Mouse (Mus musculus) retina, embryonic 14.5 days (tissue): ENCODE results near the gene Mis18a.

Source experiments
- DNase-seq: peaks from one replicate; pipeline ENCODE4 v3.0.0-alpha.2; 2015; ENCODE audit warnings: low spot score

Mis18a gene

DNA sequence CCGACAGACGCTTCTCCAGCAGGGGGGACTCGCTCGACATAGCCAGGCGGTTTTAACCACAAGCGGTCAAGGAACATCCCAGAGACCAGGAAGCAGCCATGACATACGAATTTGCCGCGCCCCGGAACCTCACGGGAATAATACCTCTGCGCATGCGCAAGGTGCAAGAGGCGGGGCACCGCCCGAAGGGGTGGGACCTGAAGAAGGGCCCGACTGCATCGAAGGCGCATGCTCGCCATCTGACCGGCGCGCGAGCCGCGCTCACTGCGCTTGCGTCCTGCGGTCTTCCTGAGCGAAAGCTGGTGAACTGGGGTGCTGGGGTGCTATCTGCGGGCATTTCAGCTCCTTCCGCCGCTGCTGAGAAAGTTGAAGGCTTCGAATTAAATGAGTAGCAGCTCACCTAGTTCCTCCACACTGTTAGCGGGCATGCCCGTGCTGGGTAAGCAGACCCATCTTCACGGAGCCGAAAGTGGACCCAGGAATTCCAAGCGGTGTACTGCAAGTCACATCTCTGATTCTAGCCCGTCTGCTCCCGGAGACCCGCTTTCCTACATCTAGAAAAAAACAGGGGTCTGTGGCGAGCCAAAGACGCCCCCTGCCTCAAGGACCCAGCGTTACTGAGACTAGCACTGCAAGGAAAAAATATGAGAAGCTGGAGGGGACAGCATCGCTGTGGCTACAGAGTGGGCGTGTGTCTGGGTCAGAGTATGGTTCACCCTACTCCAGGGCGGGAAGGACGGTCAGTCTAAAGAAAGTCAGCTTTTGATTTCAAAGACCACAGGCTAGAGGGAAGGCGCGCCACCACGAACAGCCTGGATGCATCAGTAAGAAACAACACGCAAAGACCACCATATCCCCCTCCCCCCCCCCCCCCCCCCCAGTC, at the start of gene Mis18a:
Gene Mis18a (minus strand): TSS at position 172 of the 883 bp plus-strand sequence.
- peak; percentile 98 for DNase-seq

DNA sequence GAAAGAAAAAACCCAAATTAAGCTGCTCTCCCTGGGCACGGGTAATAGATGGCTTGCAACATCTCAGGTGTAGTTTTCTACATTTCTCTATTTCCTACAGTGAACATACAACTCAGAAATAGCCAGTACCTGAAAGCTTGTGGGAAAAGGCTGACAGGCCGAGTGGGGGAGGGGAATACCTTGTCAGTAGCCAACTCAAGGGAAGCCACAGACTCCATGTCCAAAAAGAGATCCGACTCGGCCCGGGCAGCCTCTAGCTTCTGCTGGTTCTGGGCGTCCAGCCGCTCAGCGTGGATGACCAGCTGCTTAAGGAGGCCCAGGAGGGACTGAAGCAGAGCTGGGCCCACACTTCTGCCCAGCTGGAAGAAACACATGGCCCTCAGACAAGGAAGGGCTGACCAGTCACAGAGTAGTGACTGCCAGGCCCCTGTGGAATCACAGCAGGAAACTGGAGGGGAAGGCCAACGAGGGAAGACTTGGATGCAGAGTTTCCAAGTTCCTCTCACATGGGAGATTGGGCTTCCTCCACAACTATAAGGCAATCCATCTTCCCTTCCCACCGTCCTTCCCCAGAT, 48.8 kb upstream of the Mis18a start:
- no peak for DNase-seq

DNA sequence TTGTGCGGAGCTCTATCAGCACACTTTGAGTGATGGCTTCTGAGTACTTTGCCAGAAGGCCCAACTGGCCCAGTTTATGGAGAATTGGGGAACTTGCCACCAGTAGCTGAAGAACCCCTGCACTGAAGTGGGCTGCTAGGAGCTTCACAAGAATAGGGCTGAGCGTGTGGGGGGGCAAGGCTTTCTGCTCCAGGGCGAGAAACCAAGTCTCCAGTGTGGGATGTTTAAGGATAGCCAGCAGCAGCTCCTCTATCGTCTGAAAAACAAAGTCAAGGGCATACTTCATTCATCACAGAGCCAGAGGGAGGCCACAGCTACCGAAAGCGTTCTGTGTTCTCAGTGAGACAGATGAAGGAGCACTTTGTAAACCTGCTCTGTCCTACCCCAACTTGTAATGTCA, 47.4 kb upstream of the Mis18a start:
- no peak for DNase-seq

DNA sequence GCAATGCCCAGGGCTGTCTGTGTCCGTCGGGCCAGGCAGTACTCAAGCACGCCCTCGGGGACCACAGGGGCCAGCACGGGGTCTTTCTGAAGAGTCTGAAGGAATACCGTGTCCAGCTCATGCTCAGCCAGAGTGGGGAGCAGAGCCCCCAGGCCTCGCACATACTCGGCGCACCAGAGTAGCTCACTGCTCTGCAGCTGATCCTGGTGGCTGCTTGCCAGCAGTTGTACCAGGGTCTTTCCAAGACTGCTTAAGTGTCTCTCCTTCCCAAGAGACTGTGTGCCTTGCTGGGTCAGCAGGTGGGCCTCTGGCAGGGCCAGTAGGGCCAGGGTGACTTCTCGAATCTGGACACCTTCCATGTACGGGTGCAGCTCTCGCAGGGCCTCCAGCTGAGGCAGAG, 47.0 kb upstream of the Mis18a start:
- no peak for DNase-seq

DNA sequence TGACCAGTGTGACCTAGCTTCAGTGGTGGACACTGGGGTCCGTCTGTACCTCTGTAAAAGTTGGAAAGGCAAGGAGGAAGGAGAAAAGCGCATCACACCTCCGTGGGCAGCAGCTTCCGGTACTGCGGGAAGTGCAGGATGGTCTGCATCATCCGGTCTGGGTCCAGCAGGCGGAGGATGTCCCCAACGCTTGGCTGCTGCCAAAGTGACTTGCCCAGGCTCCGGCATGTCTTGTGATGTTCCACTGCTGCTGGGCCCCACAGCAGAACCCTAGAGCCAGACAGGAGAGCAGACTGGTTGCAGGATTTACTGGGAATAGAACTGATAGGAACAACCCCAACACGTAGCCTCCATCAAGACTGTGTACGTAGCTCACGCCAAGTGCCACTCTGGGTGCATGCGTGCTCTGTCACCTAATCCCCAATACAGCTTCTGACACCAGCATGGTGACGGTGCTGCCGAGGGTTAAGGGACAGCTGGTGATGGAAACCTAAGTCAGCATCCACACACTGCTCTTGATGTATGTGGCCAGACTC, 39.8 kb upstream of the Mis18a start:
- DNase-seq, result no peak

DNA sequence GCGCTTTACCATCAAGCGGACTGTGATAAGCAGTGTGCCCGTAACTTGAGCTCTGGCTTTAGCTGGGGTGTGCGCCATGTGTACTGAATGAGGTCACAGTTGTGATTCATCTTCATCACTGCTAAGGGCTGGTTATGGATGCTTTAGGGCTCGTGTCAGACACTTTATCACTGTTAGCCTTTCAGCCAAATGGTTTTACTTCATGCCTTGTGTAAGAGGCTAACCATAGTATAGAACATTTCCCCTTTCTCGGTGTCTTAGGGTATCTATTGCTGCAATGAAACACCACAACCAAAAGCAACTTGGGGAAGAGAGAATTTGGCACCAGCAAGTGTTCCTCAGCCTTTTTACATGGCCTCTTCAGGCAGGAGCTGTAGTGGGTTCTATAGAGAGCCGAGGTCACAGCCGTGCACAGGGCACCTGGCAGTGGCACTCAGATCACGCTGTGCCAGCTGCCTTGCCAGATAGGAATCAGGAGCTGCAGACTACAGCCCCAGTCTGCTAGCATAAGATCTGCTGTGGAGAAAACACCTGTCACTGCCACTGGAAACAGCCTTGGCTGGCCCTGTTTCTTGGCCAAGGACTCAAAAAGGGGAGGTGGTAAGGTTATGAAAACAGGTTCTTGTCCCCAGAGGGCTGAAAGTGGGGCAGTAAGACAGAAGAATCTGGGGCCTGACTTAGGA, 38.1 kb upstream of the Mis18a start:
- no peak for DNase-seq

DNA sequence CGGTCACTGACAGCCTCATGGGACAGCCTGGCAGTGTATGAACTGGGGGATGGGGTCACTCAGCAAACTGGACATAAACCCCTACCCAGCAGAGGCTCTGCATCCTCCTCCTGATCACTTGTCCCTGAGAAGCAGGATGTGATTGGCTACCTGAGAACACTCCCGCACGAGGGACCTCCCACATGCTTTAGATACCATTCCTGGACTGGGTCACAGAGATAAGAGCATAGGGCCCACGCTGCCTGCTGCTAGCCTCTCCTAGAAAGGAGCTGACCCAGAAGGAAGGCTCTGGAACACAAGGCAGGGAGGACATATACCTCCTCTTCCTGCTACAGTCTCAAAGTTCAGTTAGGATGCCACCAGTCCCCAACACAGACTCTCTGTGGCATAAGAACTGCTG, 33.3 kb upstream of the Mis18a start:
- no peak for DNase-seq

DNA sequence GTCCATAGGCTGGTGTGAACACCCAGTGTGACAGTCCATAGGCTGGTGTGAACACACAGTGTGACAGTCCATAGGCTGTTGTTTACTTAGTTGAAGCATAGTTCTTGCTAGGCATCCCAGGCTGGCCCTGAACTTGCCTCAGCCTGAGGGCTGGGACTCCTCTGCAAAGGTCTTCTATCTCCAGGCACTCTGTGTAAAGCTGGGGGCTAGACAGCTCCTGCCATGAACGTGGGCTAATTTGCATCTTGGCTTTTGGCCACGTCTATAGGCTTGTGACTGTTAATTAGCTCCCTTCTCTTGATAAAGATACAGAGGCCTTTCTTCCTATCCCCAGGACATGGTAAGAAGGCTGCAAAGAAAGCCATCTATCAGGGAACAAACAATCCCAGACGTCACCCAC, 32.1 kb upstream of the Mis18a start:
- DNase-seq, result no peak

DNA sequence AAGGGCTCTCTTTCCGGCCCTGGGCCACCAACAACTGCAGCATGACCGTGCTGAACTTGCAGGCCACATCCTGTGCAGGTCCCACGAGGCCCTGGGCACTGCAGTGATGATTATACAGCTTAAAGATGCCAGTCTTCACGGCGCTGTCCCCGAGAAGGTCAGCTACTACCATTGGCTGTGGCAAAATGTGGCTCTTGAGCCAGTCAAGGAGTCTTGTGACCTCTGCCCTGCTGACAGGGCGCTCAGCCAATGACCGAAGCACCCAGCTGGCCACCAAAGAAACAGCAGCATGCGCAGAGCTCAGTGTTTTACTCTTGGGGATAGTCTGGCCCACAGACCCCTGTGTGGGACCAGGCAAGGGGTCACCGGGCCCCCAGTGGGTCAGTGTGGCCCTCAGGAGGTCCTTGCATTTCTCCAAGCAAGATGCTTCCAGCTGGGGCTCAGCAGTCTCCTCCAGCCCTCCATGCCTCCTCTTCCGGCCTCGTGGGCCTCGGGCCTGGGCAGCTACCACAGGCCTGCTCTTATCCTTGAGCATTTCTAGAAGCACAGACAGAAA, 26.3 kb upstream of the Mis18a start:
- DNase-seq, result no peak

DNA sequence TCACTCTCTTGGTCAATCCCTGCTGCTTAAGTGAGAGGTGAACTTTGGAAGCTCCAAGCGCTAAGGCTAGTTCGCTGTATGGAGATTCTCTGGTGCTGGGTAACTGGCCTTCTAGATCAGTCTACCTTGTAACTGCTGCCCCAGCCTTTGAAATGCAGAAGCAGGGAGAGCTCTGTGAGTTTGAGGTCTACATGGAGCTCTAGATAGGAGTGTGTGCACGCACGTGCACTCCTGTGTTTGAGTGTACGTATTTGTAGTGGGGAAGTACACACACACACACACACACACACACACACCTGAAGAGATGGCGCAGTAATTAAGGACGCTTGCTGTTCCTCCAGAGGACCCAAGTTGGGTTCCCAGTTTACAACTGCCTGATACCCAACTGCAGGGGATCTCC, 21.0 kb upstream of the Mis18a start:
- DNase-seq, result no peak

DNA sequence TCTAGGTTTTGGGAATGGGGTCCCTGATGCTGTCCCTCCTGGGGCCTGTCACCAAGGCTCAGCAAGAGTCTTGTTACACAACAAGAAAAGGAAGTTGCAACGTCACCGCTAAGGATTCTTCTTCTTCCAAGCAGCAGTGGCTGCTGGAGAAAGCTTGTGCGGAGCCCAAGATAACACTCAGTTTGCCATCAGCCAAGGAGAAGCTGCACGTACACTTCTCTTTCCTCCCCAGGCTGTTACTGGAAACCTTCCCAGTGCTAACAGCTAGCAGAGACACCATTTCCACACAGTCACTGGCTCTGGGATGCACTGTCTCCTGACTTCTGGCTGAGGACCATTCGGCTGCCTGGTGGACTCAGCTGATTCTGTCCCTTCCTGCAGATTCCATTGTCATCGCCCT, 19.9 kb upstream of the Mis18a start:
- no peak for DNase-seq

DNA sequence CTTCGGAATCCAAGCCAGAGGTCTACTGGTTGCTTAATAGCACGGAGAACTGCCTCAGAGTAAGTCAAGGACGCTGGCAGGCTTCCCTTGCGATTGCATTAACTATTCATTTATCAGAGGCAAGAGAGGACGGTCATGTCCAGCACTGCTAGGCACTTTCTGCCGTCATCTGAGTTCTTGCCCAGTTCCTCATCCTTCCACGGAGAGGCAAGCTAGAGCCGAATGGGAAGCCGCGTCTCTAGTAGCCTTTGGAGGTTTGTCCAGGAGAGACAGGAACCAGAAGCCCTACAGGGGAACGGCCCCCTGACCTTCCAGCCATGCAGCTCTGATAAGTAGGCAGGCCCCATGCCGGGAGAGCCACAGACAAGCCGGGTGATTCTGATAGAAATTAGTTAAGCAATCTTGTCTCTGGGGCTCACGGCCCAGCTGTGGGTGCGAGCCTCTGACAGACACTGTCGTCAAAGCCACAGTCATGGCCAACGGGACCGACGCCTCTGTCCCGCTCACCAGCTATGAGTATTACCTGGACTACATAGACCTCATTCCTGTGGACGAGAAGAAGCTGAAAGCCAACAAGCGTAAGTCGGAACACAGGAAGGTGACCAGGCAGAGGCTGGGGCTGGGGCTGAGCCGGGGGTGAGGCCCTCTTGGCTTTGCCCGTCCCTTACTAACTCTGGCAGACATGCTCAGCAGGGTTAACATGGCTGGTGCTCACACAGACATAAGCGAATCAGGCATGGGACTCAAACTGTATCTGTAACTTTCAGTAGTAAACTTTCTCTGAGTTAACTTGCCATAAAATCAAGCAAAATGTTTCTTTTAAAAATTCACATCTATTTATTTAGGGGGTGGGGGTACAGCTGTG, 11.1 kb upstream of the Mis18a start, which contains the start of gene Mrap:
Gene Mrap (plus strand): TSS at position 116 of the 865 bp plus-strand sequence.
- no peak for DNase-seq

DNA sequence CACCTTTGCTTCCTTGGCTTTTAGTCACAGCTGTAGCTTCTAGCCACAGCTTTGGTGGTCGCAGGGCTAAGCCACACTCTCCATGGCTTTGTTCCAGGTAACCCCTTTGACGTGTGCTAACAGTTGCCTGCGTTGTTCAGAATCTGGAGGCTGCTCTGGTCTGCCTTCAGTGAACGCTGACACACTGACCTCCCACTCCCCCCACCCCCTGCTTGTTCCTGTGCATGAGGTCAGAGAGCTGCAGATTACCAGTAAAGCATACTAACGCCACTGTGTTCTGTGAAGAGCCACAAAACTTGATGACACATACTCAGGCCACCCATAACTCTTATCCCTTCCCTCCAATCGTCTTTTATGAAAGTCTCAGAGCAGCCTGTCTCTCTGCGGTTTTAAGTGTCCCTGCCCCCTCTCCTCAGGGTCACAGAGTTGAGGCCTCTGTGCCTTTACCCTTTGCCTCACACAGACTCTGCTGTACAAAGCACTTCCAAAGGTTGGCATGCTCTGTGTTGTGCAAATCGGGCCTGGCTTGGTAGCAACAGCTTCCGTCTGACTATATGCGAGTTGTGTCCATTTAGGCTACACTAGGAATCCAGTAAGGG, 9.6 kb upstream of the Mis18a start:
- no peak for DNase-seq

DNA sequence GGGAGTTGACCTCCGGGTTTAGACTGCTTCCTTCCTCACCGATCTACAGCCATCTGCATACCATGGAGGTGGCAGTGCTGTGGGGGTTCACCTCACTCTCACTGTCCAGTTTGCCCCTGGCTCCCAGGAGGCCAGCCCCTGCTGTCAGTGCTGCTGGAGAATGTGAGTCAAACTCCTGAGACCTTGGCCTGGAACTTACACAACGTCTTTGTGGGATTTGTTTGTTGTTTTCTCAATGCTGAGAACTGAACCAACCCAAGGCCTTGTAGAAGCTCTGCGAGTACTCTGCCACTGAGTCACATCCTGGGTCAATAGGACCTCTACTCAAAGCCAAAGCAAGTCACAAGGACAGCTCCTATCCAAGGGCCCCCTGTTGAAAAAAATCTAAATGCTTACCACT, 8.4 kb upstream of the Mis18a start:
- no peak for DNase-seq

DNA sequence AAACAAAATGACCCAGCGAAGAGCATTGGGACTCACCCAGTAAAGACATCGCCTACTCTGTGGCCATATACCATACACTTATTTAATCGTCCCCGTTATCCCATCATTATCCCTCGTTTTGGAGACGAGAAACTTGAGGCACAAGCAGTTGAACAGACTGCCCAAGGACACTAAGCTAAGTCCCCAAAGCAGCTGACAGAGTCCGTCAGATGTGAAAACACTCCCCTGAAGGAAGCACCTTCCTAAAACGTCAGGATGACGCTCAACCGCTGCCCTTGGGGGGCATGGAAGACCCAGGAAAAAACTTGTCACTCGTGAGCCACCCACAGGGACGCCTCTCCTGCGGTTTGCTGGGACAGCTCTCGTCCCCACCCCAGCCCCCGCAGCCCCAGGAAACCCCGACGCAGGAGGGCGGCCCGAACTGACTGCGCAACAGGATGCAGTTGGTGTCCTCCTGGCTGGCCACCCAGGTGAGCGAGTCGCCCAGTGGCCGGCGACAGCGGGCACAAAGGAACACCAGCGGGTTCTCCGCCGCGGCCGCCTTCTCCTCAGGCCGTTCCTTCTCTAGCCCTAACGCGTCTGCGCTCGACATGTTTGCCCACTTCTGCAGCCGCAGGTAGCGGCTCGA, 490 bp downstream of the Mis18a start:
- DNase-seq, result no peak

DNA sequence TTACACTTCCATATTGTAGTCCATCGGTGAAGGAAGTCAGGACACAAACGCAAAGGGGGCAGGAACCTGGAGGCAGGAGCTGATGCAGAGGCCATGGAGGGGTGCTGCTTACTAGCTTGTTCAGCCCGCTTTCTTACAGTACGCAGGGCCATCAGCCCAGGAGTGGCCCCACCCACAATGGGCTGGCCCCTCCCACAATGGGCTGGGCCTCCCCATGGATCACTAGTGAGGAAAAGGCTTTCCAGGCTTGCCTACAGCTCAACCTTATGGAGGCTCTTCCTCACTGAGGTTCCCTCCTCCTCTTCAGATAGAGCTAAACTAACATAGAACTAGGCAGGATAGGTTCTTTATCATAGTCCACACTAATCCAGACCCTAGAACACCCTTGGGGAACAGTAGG, 3.2 kb downstream of the Mis18a start:
- DNase-seq, result no peak

DNA sequence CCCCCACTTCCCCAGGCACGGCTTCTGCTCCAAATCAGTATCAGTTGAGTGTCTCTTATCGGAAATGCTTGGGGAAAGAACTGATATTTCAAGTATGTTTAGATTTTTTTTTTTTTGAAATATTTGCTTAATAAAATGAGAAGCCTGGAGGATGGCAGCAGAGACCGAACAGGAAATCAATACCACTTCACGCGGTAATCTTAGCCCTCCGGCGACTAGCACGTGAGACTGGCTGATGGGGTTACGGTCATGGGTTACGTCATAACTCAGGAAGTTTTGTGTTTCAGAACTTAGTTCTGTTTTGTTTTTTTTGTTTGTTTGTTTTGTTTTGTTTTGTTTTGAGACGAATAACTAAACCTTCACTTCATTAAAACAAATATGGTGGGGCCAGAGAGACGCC, 16.9 kb downstream of the Mis18a start:
- no peak for DNase-seq

DNA sequence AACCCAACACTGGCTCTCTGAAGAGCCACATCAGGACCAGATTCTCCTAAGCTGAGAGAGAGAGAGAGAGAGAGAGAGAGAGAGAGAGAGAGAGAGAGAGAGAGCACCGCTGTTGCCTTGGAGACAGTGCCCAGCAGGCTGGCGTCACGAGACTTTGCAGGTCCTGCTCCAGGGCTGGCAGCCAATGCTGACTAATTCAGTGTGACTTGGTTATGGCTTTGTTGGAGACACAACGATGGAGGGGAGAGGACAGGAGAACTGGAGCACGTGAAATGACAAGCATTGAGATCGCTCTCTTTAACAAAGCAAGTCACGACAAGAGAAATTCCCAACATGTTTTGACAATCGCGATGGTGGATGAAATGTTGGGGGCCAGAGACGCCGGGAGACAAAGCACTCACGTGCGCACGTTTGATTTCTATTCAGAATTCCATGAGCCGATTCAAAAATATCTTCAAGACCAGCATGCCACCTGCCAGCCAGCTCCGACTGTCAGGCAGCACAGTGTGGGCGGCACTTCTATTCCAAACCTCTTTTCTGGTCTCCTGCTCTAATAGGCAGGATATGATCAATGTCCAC, 17.4 kb downstream of the Mis18a start:
- peak; percentile 86 for DNase-seq

DNA sequence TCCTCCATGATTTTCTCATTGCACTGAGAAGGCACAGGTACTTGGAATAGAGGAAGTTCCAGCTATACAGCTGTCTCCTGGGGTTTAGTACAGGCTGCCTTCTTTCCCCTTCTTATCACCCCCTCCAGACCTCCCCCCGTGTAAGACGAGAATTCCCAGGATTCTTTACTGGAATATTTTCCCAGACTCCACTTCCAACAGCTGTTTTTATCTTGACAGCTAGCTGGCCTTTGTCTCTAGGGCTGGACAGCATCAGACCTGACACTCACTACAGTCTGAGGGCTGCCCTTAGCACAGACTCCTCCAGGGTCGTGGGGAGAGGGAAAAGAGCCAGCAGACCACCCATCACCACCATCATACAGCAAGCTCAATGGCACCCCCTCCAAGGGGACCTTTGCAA, 20.9 kb downstream of the Mis18a start:
- no peak for DNase-seq

DNA sequence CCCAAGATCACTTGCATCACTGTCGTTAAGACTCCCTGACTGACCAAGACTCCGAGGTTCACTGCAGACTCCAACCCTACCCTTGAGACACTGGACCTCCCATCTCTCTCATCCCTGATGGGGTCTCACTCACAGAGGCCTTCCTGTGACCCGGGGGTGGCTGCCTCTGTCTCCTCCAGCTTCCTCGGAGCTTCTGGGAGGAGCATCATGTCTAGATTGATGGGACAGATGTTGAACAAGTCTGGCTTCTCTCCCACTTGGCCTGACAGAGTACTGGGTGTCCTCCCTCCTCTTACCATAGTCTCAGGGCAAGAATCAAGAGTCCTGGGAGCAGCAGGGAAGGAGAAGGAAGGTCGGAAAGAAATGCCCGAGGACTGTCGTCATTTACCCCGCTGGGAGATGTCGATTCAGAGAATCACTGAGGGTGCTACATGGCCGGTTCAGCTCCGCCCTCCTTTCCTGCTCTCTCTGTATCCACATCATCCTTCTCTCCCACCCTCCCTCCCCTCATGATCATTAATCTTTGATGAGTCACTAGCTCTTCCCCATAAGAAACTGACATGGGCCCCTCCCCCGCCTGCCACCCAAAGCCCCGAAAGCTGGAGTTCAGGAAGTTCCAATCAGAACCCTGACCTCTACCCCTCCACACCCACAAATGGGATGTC, 22.9 kb downstream of the Mis18a start:
- no peak for DNase-seq
